Mouse (Mus musculus): Measurements from ENCODE around the gene Chil4.

DNA sequence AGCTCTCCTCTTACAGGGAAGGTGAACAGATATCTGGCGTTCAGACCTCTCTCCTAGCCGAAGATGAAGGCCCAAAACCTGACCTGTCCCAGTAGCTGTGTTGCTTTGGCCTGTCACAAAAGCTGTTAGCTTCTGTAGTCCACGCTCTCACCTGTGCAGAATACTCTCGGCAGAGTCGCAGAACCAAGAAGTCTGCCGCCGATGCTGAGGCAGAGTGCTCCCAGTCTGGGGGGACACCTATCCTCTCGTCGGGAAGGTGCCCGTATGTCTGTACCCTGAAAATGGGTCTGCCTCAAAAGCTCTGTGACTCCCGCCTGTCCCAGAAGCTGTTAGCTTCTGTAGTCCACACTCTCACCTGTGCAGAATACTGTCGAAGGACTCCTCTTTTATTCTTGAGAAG is 23.8 kb downstream of the Chil4 start:
- no peak for TF ChIP-seq CTCF (IDR thresholded peaks at IDR 0.05; ENCODE audit: control insufficient read depth, insufficient read depth, insufficient replicate concordance, low read depth, low read length)
- TF ChIP-seq POLR2A (IDR thresholded peaks at IDR 0.05; ENCODE audit: control insufficient read depth, low read depth, low read length): no peak

All from testis, adult 2 months (tissue).